Mouse (Mus musculus) bone marrow macrophage, adult 2 months (primary cell): ENCODE results near the gene Lrpprc.

Source experiments
- CTCF ChIP-seq: IDR thresholded peaks from 2 replicates; pipeline ENCODE4 v1.5.1; 2012; ENCODE audit warnings: low read depth, mild to moderate bottlenecking, low read length, moderate library complexity
- POLR2A ChIP-seq: IDR thresholded peaks from 2 replicates; pipeline ENCODE4 v1.6.1; 2012; ENCODE audit warnings: mild to moderate bottlenecking, low read depth, low read length, borderline replicate concordance

DNA sequence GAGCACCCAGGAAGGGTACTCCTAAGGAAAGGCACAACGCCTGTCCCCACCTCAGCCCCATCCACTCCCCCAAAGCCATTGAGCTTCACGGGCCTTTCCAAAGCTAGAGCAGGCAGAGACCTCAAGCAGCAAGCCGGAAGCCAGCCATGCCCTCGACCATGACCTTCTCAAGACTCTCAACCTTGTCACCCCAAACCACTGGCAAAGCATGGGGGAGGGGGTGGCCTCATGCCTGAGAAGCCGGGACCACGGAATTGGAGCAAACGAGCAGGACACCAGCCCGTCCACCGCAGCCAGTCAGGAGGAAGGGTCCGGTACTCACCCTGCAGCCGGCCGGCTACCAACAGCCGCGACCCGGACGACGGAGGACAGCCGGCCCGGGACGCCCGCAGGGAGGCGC, 546 bp downstream of the Lrpprc start:
- TF ChIP-seq CTCF (no peak), POLR2A (no peak)
